Mouse (Mus musculus): ENCODE measurements around the gene Gm42906. TPM values are rescaled to one million over a fixed set of nuclear protein-coding genes. Genes with fewer than 3 reads are reported as not detected.

The Gm42906 gene
- polyA plus RNA-seq, 1 experiment from 2014 or later: not detected

DNA sequence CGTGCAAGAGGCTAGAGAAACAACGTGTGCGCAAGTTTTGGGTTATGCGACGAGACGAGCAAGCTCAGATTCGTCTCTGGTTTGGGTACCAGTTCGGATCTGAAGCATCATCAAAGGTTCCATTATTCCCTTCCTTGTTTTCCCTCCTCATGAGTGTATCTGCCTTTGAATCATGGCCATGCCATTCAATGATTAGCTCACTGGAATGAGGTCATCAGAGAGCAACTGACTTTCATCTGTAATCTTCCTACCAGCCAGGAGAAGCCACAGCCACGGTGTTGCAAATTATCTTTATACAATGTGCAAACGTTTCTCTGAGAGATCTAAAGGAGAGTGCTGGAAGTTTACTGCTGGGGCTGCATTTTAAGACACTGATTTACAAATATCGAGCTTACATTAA is 240.6 kb downstream of the Gm42906 start:
- H3K4me3 ChIP-seq (ENCODE audit: low read length): no peak overlapping the region
- no peaks in the 10 kb centered on the region for H3K27me3 ChIP-seq (ENCODE audit: control insufficient read depth, insufficient read depth, low read length)
- ATAC-seq (replicated peaks; ENCODE audit: extremely low read depth, insufficient read depth, low FRiP score): no peak
- no peak overlapping the region for H3K27ac ChIP-seq (ENCODE audit: low read length)
- H3K36me3 ChIP-seq (ENCODE audit: control insufficient read depth, insufficient read depth): no peaks in the 10 kb centered on the region
- H3K4me2 ChIP-seq (ENCODE audit: low read depth, low read length): no peak overlapping the region
- peaks cover 13% of the 10 kb centered on the region for H3K4me1 ChIP-seq (ENCODE audit: control insufficient read depth, insufficient read depth, low read length)
- H3K9me3 ChIP-seq (replicated peaks; ENCODE audit: control insufficient read depth, low read length): no peaks in the 10 kb centered on the region
- 76% methylated on average over 11 of the region's 11 CpGs for WGBS
- H3K9ac ChIP-seq (ENCODE audit: low read length): no peak overlapping the region

DNA sequence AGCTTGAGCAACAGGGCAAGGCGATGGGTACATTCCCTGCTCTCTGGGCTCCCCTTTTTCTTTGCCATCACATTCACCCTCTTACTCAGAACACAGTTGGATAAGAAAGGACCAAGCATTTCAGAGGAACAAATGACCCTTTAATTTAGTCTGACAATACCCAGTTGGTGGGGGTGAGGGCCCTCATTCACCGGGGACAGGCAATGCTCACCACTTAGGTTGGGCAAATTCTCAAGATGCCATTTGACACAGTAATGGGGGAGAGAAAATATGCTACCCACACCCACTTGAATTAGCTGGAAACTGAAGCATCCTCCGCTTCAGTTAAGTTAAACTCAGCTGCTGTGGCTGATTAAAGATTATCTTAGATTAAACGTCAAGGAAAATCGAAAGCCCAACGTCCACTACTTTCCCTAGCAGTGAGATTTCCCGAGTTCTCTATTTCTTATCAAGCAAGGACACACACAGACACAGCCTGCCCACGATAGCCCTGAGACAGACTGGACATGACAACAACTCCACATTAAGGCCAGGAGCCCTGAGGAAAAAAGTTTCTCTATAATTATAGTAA is 242.6 kb downstream of the Gm42906 start:
- no peak for ATAC-seq (replicated peaks; ENCODE audit: extremely low read depth, insufficient read depth, low FRiP score)
- Histone ChIP-seq H3K9ac (ENCODE audit: low read length) (no peak overlapping the region), H3K27ac (ENCODE audit: low read length) (no peak overlapping the region), H3K9me3 (replicated peaks; ENCODE audit: control insufficient read depth, low read length) (no peaks in the 10 kb centered on the region), H3K36me3 (ENCODE audit: control insufficient read depth, insufficient read depth) (no peaks in the 10 kb centered on the region), H3K4me3 (ENCODE audit: low read length) (no peak overlapping the region), H3K4me1 (ENCODE audit: control insufficient read depth, insufficient read depth, low read length) (peaks cover 13% of the 10 kb centered on the region), H3K4me2 (ENCODE audit: low read depth, low read length) (no peak overlapping the region), H3K27me3 (ENCODE audit: control insufficient read depth, insufficient read depth, low read length) (no peaks in the 10 kb centered on the region)
- 39% methylated on average over 8 of the region's 8 CpGs for WGBS

- WGBS: 57% methylated on average over 11 of the region's 11 CpGs
- H3K36me3 ChIP-seq (ENCODE audit: control insufficient read depth, insufficient read depth): no peaks in the 10 kb centered on the region
- H3K27ac ChIP-seq (ENCODE audit: low read length): no peak overlapping the region
- H3K4me1 ChIP-seq (ENCODE audit: control insufficient read depth, insufficient read depth, low read length): peaks cover 13% of the 10 kb centered on the region
- no peak for ATAC-seq (replicated peaks; ENCODE audit: extremely low read depth, insufficient read depth, low FRiP score)
- H3K4me3 ChIP-seq (ENCODE audit: low read length): no peak overlapping the region
- no peaks in the 10 kb centered on the region for H3K27me3 ChIP-seq (ENCODE audit: control insufficient read depth, insufficient read depth, low read length)
- no peak overlapping the region for H3K4me2 ChIP-seq (ENCODE audit: low read depth, low read length)
- H3K9me3 ChIP-seq (replicated peaks; ENCODE audit: control insufficient read depth, low read length): no peaks in the 10 kb centered on the region
- H3K9ac ChIP-seq (ENCODE audit: low read length): no peak overlapping the region
Measured at GRCm38 (mm10) chr5:151183656-151184240, 244.2 kb downstream of the Gm42906 start.

DNA sequence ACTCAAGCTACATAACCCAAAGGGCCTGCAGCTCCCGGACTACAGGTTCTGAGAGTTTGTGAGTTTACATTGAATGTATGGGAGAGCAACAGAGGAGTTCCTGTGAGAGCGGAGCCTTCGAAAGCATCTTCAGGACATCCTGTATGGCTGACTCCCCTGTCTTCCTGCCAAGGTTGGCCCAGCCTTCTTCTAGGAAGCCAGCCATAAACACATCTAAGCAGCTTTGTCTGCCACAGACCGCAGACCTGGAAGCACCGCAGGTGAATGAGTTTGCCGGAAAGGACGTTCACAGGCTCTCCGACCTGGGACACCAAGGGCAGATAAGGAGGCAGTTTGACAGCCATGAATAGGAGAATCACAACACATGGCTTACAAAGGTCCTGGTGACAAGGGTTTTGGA is 246.7 kb downstream of the Gm42906 start:
- Histone ChIP-seq H3K4me1 (ENCODE audit: control insufficient read depth, insufficient read depth, low read length) (peaks cover 13% of the 10 kb centered on the region), H3K4me3 (ENCODE audit: low read length) (no peak overlapping the region), H3K27ac (ENCODE audit: low read length) (no peak overlapping the region), H3K27me3 (ENCODE audit: control insufficient read depth, insufficient read depth, low read length) (no peaks in the 10 kb centered on the region), H3K36me3 (ENCODE audit: control insufficient read depth, insufficient read depth) (no peaks in the 10 kb centered on the region), H3K4me2 (ENCODE audit: low read depth, low read length) (no peak overlapping the region), H3K9ac (ENCODE audit: low read length) (no peak overlapping the region), H3K9me3 (replicated peaks; ENCODE audit: control insufficient read depth, low read length) (no peaks in the 10 kb centered on the region)
- 84% methylated on average over 8 of the region's 8 CpGs for WGBS
- no peak for ATAC-seq (replicated peaks; ENCODE audit: extremely low read depth, insufficient read depth, low FRiP score)

GRCm38 (mm10) chr5:151180176-151180785 is 247.7 kb downstream of the Gm42906 start:
- Histone ChIP-seq H3K4me3 (ENCODE audit: low read length) (no peak overlapping the region), H3K4me1 (ENCODE audit: control insufficient read depth, insufficient read depth, low read length) (peaks cover 13% of the 10 kb centered on the region), H3K9me3 (replicated peaks; ENCODE audit: control insufficient read depth, low read length) (no peaks in the 10 kb centered on the region), H3K4me2 (ENCODE audit: low read depth, low read length) (no peak overlapping the region), H3K9ac (ENCODE audit: low read length) (no peak overlapping the region), H3K36me3 (ENCODE audit: control insufficient read depth, insufficient read depth) (no peaks in the 10 kb centered on the region), H3K27me3 (ENCODE audit: control insufficient read depth, insufficient read depth, low read length) (no peaks in the 10 kb centered on the region), H3K27ac (ENCODE audit: low read length) (no peak overlapping the region)
- no peak for ATAC-seq (replicated peaks; ENCODE audit: extremely low read depth, insufficient read depth, low FRiP score)
- WGBS: 78% methylated on average over 9 of the region's 9 CpGs

- Histone ChIP-seq H3K4me2 (ENCODE audit: low read depth, low read length) (no peak overlapping the region), H3K4me1 (ENCODE audit: control insufficient read depth, insufficient read depth, low read length) (peaks cover 8% of the 10 kb centered on the region), H3K4me3 (ENCODE audit: low read length) (no peak overlapping the region), H3K27me3 (ENCODE audit: control insufficient read depth, insufficient read depth, low read length) (no peaks in the 10 kb centered on the region), H3K36me3 (ENCODE audit: control insufficient read depth, insufficient read depth) (no peaks in the 10 kb centered on the region), H3K9ac (ENCODE audit: low read length) (no peak overlapping the region), H3K27ac (ENCODE audit: low read length) (no peak overlapping the region), H3K9me3 (replicated peaks; ENCODE audit: control insufficient read depth, low read length) (no peaks in the 10 kb centered on the region)
- no peak for ATAC-seq (replicated peaks; ENCODE audit: extremely low read depth, insufficient read depth, low FRiP score)
- WGBS: 88% methylated on average over 3 of the region's 3 CpGs
Measured at GRCm38 (mm10) chr5:151177171-151177570, 250.8 kb downstream of the Gm42906 start.

- 70% methylated on average over 4 of the region's 4 CpGs for WGBS
- H3K36me3 ChIP-seq (ENCODE audit: control insufficient read depth, insufficient read depth): no peaks in the 10 kb centered on the region
- ATAC-seq (replicated peaks; ENCODE audit: extremely low read depth, insufficient read depth, low FRiP score): no peak
- H3K4me3 ChIP-seq (ENCODE audit: low read length): no peak overlapping the region
- no peaks in the 10 kb centered on the region for H3K9me3 ChIP-seq (replicated peaks; ENCODE audit: control insufficient read depth, low read length)
- H3K27me3 ChIP-seq (ENCODE audit: control insufficient read depth, insufficient read depth, low read length): no peaks in the 10 kb centered on the region
- H3K9ac ChIP-seq (ENCODE audit: low read length): no peak overlapping the region
- peaks cover 8% of the 10 kb centered on the region for H3K4me1 ChIP-seq (ENCODE audit: control insufficient read depth, insufficient read depth, low read length)
- no peak overlapping the region for H3K4me2 ChIP-seq (ENCODE audit: low read depth, low read length)
- H3K27ac ChIP-seq (ENCODE audit: low read length): no peak overlapping the region
Measured at GRCm38 (mm10) chr5:151175897-151176313, 252.1 kb downstream of the Gm42906 start.

DNA sequence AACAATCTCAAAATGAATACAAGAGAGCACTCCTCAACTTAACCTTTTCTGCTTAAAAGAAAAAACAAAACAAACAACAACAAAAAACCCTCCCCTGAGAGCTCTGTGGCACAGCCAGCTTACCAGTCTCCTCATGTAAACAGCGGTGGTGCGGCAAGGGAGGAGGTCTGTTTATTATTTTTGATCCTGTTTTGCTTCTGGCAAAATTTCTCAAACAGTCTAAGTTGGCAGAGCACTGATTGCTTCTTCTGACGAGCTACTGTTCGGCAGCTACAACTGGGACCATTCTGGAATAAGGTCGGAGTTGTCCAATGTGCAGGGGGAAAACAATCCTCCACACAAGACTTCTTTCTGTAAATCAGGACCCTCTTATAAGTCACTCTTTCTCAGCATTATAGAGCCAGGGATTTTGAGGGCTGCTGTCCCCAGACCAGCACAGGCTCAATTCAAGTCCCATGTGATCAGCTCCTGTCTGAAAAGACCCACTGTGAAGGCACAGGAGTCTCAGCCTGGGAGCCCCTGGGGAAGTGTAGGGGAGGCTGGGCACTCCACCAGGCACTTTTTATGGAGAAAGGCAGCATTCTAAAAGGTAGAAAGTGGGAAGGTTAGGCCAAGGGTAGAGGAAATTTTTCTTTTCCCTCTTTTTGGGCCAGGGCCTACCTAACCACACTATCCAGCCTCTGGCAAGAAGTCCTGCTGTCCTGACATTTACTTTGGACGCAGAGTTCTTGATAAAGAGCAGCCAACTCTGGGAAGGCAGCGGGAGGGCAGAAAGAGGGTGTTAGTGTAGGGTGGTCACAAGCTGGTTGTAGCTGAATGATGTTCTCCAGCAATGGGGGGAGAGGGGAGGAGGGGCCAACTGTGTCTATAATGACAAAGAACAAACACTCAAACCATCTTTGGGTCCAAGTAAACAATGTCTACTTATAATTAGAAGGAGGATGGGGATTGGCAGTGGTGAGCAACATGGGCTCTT is 253.2 kb downstream of the Gm42906 start:
- H3K4me2 ChIP-seq (ENCODE audit: low read depth, low read length): no peak overlapping the region
- H3K4me3 ChIP-seq (ENCODE audit: low read length): no peak overlapping the region
- H3K9ac ChIP-seq (ENCODE audit: low read length): no peak overlapping the region
- H3K9me3 ChIP-seq (replicated peaks; ENCODE audit: control insufficient read depth, low read length): no peaks in the 10 kb centered on the region
- no peak; the same call in 1 of the 2 replicates for ATAC-seq (replicated peaks; ENCODE audit: extremely low read depth, insufficient read depth, low FRiP score)
- peak overlapping the region; percentile 33 for H3K27ac ChIP-seq (ENCODE audit: low read length)
- H3K36me3 ChIP-seq (ENCODE audit: control insufficient read depth, insufficient read depth): no peaks in the 10 kb centered on the region
- H3K4me1 ChIP-seq (ENCODE audit: control insufficient read depth, insufficient read depth, low read length): peaks cover 8% of the 10 kb centered on the region
- no peaks in the 10 kb centered on the region for H3K27me3 ChIP-seq (ENCODE audit: control insufficient read depth, insufficient read depth, low read length)
- WGBS: 53% methylated on average over 7 of the region's 7 CpGs
